Mouse (Mus musculus) ES-Bruce4 (cell line): ENCODE data around the gene Suds3.

ENCODE experiments used
- CTCF ChIP-seq: IDR thresholded peaks from one replicate; pipeline ENCODE4 v1.8.1; 2011; ENCODE audit warnings: low read depth, low read length
- EP300 ChIP-seq: IDR thresholded peaks from 2 replicates; pipeline ENCODE4 v1.6.1; 2011; ENCODE audit warnings: low read depth, low read length; ENCODE audit not compliant: insufficient read depth
- POLR2A ChIP-seq: IDR thresholded peaks from one replicate; pipeline ENCODE4 v1.8.1; 2011; ENCODE audit warnings: low read length; ENCODE audit not compliant: insufficient read depth

DNA sequence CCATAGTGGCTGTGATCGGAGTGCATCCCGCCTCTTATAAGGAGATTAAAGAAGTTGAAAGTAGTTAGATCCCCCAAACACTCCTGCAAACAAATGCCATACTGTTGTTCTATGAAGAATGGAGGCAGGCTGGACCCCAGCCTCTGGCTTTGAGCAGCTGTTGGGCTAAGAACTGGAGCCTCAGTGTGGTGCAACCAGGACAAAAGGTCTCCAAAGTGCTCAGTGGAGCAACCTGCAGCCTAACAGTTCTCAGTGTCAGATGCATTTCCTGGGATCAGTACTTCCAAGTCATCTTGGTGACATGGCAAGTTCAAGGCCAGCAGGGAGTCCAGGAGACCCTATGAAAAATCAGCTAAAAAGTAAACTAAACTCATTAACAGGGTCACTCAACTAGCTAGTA is 49.0 kb upstream of the Suds3 start:
- no peak for TF ChIP-seq POLR2A
- TF ChIP-seq CTCF, result no peak
- TF ChIP-seq EP300, result no peak
